Mouse (Mus musculus): ENCODE measurements around the gene Utf1.

The Utf1 gene

DNA sequence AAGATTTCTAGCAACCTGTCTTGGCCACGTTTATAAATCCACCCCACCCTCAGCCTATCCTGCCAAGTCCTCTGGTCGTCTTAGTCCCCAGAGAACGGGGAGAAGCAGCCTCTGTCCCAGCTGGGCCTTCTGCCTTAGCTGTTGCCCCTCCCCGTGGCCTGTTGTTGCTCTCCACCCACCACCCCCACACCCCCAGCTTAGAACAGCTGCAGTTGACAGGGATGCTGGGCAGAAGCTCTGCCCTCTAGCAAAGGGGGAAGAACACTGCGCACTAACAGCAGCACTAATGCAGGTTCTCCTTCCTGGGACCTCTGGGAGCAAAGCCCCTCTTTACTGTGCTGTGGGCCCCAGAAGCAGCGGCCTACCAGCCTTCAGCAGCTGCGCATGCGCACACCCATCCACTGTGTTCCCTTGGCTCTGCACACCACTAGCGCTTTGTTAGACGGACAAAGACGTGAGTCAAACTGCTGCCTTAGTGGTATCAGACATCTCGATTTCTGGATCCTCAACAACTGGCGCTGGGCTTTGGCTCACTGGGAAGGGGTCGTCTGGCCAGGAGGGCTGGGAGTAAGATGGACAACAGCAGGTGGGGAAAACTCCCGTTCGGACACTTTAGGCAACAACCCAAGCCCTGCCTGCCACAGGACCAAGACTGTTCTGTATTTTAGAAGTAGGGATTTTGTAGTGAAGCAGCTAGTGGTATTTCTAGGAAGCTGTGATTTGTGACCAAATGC, 2.9 kb upstream of the Utf1 start:
- no peak for DNase-seq

DNA sequence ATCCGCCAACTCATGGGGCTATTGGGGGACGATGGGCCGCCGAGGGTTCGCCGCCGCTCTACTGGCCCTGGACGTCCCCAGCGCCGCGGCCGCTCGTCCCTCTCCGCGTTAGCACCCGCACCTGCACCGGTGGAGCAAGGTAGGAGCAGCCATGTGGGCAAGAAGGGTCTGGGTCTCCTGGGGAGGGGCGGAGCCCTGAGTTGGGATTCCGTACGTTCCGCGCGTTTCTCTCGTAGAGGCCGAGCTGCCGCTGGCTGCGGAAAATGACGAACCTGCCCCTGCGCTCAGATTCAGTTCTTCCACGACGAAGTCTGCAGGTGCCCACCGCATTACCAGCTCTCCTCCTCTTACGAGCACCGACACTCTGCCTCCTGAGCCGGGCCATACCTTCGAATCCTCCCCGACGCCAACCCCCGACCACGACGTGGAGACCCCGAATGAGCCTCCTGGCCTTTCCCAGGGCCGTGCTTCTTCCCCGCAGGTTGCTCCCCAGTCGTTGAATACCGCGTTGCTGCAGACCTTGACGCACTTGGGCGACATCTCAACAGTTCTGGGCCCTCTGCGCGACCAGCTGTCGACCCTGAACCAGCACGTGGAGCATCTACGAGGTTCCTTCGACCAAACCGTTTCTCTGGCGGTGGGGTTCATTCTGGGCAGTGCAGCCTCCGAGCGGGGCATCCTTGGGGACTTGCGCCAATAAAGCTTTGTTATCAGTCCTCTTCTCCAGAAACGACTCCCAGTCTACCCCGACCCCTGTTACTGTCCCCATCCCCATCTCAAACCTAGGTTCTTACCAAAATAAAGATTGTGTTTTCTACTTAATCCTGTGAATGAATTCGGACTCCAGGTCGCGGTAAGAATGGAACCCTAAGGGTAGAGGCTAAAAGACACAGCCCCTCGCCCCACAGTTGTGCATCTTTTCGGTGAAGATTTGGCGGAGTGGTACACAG, 977 bp downstream of the Utf1 start:
- no peak for DNase-seq

DNA sequence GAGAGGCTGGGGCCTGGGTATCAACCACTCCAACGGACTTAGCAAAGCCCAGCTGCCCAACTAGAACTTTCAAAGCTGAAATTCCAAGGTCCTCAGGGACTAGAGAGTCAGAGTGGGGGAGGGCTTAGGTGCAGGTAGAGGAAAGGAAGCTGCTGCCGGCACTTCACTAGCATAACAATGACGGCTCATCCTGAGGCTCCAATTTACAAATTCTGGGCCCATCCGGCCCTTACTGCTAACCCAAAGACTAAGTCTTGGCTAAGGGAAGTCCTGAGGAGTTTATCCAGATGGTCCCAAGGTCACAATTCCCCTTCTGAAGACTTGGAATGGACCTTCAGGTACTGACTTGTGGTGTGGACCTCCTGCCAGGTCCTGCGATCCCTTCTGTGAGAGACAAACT, 1.9 kb downstream of the Utf1 start:
- no peak for DNase-seq

DNA sequence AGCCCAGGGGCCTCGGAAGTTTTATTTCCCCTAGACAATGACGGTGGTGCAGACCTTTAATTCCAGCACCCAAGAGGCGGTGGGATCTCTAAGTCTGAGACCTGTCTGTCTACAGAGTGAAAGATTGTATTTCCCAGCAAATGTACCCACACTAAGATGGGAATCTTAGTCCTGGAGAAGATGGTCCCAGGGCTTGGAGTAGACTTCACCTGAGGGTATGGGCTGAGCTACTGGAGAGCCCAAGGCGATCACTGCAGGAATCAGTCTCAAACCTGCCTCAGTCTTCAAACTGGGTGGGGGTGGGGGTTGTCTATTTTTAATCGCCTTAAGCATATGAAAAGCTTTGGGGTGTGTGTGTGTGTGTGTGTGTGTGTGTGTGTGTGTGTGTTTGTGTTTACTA, 2.4 kb downstream of the Utf1 start:
- no peak for DNase-seq

DNA sequence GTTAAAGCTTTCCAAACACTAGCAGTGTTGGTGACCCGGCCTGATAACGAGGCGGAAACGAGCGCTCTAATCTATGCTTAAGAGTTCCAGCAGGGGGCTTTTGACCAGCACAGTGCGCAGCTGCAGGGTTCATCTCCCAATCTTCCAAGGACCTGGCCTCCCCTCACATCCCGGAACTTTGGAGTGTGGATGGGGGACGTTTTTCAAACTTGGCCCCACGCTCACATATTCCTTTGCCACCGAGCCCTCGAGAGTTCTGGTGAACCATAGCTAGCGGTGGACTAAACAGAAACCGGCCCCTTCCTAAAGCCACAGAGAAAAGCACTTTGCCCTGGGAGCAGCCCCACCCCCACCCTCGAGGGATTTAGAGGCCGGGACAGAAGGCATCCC, 6.3 kb downstream of the Utf1 start:
- no peak for DNase-seq

DNA sequence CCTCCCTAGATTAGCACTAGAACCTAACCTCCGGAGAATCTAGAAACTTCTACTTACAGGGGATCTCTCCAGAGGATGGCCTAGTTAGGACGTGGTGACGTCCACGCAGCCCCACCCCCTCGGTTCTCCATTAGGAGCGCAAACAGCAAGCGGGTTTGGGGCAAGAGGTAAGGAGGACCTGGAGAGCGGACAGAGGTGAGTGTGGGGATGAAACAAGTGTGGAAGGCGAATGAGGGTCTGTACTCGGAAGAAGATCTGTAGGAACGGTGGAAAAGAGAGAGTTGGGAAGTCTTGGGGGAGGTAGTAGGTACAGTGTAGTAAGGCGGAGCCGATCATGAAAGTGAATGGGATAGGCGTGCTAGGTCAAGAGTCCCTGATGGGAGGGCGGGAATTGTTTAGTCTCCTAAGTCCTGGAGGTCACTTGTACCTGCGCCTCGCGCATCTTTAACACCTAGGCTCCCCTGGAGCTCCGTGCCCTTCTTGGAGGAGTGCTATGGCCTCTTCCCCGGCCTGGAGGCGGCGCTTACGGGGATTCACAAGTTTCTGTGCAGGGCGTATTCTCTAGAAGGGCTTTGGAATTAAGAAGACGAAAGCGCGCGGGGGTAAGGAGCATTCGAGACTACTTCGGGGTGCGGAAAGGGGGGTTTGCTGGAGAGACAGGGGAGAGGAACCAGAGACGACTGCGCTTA, 6.8 kb downstream of the Utf1 start:
- no peak for DNase-seq

DNA sequence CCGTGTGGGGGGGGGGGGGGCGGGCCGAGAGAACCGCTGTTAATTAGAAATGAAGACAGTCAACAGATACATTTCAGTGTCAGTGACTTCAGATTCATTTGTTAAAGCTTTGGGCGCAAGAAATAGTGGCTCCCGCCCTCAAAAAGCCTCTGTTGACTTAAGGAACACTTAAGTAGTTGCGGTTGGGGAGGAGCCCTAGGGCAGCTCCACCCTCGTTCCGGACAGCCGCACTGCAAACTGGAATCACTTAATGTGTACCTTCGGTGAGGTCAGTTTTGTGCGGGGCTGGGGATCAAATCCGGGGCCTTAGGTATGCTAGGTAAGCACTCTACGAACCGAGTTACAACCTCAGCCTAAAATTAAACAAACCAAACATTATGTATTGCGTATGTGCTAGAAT, 7.5 kb downstream of the Utf1 start:
- no peak for DNase-seq

DNA sequence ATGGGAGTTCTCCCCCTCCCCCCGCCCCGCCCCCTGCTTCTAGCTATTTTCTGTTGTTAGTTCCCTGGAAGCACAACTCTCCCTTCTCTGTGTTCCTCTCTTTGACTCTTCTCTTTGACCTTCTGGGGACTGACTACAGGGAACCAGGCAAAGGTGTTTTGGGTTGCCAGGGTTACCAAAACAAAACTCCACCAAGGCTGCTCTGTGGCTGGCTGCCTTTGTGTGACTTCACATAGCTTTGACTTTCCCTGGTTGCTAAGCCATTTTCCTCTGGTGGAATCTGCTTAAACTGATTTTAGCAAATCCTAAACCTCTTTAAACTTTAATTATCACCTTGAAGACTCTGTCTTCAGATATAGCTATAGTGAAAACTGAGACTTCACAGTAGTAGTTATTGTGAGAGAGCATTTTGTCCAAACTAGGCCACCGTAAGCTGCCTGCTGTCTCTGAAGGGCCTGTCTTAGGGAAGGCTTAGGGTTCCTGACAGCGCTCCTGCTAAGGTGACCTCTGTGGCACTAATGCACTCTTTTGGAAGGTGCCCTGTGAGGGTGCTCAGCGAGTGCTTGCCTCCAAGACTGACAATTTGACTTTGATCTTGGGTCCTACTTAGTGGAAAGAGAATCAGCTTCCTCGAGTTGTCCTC, 8.5 kb downstream of the Utf1 start:
- DNase-seq = no peak

DNA sequence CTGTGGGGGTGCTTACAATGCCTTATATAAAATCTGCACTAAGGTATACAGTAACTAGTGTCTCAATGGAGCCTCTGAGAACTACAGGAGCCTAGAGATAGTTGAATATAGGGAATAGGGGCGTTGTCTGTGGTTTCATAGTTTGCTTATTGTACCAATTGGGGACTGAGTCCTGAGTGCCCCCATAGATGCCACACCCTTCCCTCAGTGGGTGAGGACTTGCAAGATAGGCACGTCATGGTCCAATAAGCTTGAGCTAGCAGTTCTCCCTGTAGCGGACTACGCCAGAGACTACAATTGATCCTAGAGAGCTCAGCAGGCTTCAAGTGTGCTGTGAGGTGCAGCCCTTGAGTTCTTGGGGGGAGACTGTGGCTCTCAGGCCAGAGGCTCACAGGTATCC, 11.9 kb downstream of the Utf1 start:
- no peak for DNase-seq

DNA sequence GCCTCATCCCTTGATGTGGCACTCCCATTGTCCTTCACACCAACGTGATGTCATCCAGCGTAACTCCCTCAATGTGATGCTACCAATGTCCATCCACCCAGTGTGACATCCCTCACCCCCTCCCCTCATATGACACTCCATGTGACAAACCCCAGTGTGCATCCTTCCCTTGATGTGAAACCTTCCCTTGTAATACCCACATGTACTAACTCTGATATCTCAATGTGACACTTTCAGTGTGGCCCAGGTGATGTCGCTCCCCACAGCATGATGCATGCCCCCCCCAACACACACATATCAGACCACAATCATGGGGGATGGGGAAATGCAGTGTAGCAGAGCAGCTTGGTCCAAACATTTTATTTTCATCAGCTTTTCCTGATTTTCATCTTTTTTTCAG, 13.1 kb downstream of the Utf1 start:
- no peak for DNase-seq

DNA sequence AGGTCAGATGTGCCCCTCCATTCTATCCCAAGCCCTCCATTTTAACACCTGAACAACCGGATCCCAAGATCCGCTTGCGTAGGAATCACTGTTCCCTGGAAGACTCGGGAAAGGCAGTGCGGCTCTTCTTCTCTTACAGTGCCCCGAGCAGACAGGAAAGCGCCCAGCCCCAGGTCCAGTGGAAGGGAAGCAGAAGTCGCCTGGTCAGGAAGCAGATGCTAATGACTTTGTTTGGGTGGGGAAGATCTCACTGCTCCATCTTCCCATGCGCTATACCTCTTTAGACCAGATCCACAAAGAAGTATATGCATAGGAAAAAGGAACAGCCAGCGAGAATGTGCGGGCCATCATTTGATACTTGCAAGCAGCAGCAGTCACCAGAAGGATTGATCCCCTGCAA, 13.8 kb downstream of the Utf1 start:
- DNase-seq = no peak

DNA sequence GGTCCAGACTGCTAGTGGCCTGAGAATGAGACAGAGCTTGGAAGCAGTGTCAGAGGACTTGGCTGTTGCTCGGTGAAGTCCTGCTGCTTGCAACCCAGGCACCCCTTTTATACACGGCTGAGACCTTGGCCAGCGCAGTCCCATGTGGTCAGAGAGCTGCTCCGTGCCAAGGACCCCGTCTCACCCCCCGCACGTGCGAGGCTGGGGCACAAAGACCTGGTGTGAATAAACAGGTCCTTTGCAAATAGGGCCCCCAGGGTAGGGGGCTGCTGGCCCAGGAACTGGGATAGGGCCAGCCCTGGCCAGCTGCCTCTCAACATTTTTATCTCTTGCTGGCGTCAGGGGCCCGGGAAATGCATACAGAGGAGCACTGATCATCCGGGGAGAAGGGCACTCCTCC, 14.4 kb downstream of the Utf1 start:
- DNase-seq = no peak

DNA sequence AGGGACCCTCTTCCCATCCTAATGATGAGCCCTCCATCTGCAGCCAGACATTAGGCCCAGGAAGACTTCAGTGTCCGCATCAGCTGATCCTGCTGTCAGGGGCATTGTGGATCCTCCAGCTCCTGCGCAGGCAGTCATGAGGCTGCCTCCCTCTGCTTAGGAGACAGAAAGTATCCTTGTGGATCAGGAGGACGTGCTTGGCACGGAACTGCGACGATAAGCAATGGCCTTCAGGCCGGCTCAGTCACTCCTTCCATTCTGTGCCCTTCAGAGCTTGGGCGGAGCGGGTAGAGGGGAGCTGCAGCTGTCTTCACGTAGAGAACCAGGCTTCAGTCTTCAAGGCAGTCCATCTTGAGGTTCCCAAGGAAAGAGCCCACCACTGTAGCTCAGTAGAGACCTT, 17.6 kb downstream of the Utf1 start:
- no peak for DNase-seq

DNA sequence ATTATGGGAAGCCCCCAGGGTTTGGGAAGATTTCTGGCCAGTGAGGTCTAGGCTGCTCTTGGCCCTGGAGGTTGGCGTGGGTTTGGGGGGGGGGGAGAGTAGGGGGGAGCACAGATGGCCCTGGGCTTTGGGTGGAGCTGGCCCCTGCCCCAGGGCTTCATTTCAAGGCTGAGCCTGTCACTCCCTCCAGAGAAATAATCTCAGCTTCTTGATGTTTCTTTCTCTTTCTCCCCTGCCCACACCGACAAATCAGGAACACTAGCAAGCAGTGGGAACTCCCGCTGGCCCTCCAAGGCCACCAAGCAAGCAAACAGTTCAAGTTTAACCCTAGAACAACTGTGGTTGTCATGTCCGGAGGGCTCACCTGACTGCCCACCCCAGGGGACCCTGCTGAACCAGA, 20.2 kb downstream of the Utf1 start:
- DNase-seq = no peak

DNA sequence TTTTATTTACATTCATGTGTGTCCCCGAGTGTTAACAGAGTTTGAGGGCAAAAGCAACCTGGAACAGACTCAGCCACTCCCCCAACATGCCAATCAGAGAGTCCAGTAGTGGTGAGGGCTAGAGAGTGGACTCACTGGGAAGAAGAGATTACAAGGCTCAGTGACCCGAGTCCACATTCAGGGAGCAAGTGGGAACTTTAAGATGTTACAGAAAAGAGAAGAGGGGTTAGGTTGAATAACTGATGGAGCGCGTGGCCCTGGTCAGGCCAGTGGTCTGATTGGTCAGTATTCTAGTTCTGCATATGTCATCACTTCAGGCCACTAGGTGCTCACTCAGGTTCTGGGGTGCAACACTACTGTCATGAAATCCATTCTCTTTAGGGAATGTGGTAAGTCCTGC, 23.6 kb downstream of the Utf1 start:
- no peak for DNase-seq

DNA sequence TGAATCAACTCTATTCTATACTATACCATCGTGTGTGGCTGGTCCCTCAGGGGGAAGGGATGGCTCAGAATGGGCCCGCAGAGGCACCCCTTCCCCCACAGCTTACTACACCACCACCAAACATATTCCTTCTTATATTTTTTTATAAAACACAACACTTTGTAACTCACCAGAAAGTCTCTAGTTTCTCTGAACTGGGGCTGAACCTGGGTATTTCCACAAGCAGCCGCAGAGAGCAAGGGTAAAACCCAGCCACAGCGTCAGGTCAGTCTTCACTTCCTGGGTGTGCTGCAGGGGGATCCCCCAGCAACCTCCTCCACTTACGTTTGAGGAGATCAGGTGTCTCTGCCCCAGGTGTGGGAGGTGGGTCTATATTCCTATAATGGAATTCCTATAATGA, 24.8 kb downstream of the Utf1 start:
- no peak for DNase-seq

DNA sequence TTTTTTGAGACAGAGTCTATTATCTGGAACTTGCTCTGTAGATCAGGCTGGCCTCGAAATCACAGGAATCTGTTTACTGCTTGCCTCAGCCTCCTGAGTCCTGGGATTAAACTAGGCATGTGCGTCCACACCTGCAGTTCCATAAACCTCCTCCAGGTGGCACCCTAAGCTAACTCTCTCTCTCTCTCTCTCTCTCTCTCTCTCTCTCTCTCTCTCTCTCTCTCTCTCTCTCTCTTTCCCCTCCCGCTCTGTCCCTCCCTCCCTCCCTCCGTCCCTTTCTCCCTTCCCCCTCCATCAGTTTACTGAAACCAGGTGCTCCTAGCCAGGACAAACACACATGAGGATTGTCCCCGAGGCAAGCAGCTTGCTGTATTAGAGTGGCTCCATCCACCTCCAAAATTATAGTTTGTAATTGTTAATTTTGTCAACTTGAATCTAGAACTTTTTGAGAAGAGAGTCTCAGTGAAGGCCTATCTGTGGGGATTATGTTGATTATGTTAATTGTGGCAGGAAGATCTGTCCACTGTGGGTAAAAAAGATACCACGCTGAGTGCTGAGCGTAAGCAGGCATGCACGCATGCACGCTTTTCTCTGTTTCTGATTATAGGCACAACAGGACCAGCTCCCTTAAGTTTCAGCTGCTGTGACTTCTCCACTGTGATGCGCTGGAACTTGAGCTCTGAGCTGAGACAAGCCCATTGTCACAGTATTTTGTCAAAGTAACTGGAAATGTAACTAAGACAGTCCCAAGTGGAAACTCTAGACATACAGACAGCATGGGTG, 25.9 kb downstream of the Utf1 start:
- DNase-seq = peak; percentile 86 to 93

DNA sequence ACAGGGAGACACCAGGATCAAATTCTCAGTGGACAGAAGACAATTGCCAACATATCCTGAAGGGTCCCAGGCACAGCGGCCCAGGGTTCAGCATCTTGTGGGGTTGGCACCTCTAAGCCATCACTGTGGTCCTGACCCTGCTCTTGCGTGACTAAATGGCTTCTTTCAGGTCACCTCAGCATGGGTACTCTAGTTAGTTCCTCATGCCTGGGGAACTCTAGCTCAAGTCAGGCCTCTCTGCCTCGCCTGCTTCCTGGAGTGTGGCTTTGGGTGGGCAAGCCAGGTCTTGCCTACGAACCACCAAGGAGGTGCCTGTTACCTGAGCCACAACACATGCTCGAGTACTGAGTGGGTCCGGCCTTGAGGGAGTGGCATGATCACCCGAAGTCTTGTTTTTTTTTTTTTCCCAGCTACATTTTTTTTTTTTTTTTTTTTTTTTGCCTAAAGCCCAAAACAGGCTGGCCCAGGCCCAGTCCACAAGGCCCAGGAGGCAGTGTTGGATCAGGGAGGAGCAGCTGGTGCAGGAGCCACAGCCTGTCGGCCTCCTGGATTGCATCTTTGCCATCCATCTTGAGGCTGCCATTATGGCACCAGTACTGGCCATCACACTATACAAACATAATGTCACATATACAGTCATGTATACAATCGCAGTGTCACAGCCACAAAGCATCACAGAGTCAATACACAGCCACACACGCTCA, 26.8 kb downstream of the Utf1 start:
- DNase-seq = no peak

DNA sequence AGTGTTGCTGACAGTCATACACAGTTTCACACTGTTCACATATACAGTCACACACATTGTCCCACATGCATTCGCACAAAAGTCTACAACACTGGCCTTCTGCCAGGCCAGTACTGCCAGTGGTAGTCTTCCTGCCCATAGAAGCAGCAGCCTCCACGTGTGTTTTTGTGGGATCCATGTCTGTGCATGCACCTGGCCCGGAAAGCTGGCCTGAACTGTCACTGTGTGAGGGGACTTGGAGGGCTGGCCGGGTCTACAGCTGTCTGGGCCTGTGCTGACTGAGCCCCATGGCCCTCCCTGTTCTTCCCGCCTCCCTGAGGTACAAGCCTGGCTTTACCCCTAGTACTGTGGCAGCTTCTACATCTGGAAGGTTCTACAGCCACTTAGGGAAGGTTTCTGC, 27.4 kb downstream of the Utf1 start:
- no peak for DNase-seq

DNA sequence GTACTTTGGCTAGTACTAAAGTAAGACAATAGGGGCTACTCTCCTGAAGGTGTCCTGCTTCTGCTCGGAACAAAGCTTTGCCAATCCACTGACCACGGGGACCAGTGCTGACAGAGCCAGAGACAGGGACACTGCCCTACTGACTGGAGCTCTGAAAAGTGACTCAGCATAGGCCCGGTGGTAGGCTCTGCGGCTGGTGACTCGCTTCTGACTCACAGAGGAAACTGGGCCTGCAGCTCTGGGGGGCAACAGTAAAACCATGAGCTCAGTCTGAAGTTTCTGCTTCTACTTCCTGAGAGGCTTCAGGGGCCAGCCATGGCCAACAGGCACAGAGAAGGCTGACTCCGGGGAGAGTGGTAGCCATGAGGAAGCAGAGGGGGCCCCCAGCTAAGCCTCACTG, 27.8 kb downstream of the Utf1 start:
- DNase-seq = no peak

DNA sequence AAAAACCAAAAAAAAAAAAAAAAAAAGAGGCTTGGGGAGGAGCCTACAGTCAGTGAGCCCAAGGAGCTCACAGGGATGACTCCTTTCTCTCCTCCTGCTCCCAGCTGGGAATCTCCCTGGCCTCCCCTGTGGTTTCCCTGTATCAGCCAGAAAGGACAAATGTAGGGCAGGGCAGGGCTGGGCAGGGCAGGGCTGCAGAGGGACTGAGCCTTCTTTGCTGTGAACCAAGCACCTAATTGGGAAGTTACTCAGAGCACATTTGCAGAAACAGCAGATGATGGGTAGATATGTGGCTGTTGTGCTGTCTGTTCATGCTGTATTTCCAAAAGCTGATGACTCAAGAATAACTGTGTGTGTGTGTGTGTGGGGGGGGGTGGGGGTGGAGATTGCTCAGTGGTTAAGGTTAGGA, 29.3 kb downstream of the Utf1 start:
- DNase-seq = no peak

DNA sequence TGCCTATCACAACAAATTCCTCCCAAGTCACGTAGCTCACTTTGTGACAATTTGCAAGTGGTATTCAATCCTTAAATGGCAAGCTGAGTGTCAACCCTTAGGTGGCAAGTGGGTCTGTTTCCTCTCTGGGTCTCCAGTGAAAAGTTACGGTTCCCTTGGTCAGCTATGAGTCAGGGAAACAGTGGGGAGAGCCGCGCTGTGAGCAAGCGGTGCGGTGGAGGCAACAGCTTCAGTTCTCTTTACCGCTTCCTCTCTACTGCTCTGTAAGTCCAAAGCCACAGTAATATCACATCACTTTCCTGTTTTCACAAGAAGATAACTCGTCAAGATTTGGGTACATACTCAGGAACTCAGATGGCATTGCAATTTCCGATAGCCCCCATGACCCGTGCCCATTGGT, 30.7 kb downstream of the Utf1 start:
- DNase-seq = no peak

Measured in cerebellum, postnatal 25 days (tissue).